Mouse (Mus musculus) erythroblast, embryonic 14.5 days (primary cell): ENCODE results near the gene Epha6. TPM values are rescaled to one million over a fixed set of nuclear protein-coding genes. Genes with fewer than 3 reads are reported as not detected.
"Not testable (repeated sequence)": the region's sequence is repeated elsewhere in the genome, so short reads cannot be mapped to it uniquely, and the experiment has no call there.

ENCODE experiments used
- H3K27me3 ChIP-seq: 2 replicates; pipeline ENCODE4 v1.6.1; 2012; ENCODE audit warnings: inconsistent platforms; ENCODE audit not compliant: control insufficient read depth
- H3K36me3 ChIP-seq: 2 replicates; pipeline ENCODE4 v1.6.1; 2012; ENCODE audit warnings: mild to moderate bottlenecking, inconsistent platforms; ENCODE audit not compliant: control insufficient read depth
- H3K4me1 ChIP-seq: 2 replicates; pipeline ENCODE4 v1.6.1; 2012; ENCODE audit warnings: inconsistent platforms; ENCODE audit not compliant: control insufficient read depth
- H3K4me3 ChIP-seq: replicated peaks from 2 replicates; pipeline ENCODE3; 2012; ENCODE audit warnings: moderate library complexity, mild to moderate bottlenecking, inconsistent platforms
- H3K9me3 ChIP-seq: 2 replicates; pipeline ENCODE4 v1.6.1; 2012; ENCODE audit warnings: low read length, inconsistent platforms, mixed read lengths; ENCODE audit not compliant: control insufficient read depth
- GATA1 ChIP-seq: IDR thresholded peaks from 2 replicates; pipeline ENCODE4 v1.6.1; 2012; ENCODE audit warnings: low read length, inconsistent platforms, mixed read lengths
- TAL1 ChIP-seq: IDR thresholded peaks from 3 replicates; pipeline ENCODE4 v1.6.1; 2012; ENCODE audit warnings: low read length, inconsistent platforms, mixed read lengths
- polyA plus RNA-seq: library from polyadenylated mRNA; stranded (reverse); fragments of >175 nt; gene quantifications from 2 replicates; pipeline ENCODE4 v1.2.3, GENCODE M21; 2012

Epha6 gene
- polyA plus RNA-seq, 1 experiment: not detected

- TF ChIP-seq TAL1 (no peak), GATA1 (no peak)
- H3K36me3 ChIP-seq: no peaks in the 10 kb centered on the region
- no peaks in the 10 kb centered on the region for H3K27me3 ChIP-seq
- H3K4me3 ChIP-seq: no peak overlapping the region
- no peaks in the 10 kb centered on the region for H3K4me1 ChIP-seq
- peaks cover 3% of the 10 kb centered on the region for H3K9me3 ChIP-seq
These were observed 751.1 kb downstream of the Epha6 start for GRCm38 (mm10) chr16:59854160-59854717.

GRCm38 (mm10) chr16:59852689-59853088, 752.6 kb downstream of the Epha6 start:
- Histone ChIP-seq H3K27me3 (no peaks in the 10 kb centered on the region), H3K4me1 (no peaks in the 10 kb centered on the region), H3K36me3 (no peaks in the 10 kb centered on the region), H3K9me3 (peaks cover 3% of the 10 kb centered on the region), H3K4me3 (no peak overlapping the region)
- no peak for TF ChIP-seq TAL1
- TF ChIP-seq GATA1: no peak

- Histone ChIP-seq H3K36me3 (no peaks in the 10 kb centered on the region), H3K9me3 (peaks cover 3% of the 10 kb centered on the region; the same call in 1 of the 2 replicates), H3K4me1 (no peaks in the 10 kb centered on the region), H3K27me3 (no peaks in the 10 kb centered on the region), H3K4me3 (no peak overlapping the region)
- TF ChIP-seq TAL1: no peak
- no peak for TF ChIP-seq GATA1
These were observed 758.8 kb downstream of the Epha6 start for GRCm38 (mm10) chr16:59846574-59846973.

GRCm38 (mm10) chr16:59836778-59837177, 768.6 kb downstream of the Epha6 start:
- no peaks in the 10 kb centered on the region for H3K4me1 ChIP-seq
- H3K36me3 ChIP-seq: no peaks in the 10 kb centered on the region
- TF ChIP-seq GATA1 (no peak), TAL1 (no peak)
- no peak overlapping the region for H3K4me3 ChIP-seq
- no peaks in the 10 kb centered on the region for H3K27me3 ChIP-seq
- H3K9me3 ChIP-seq: peaks cover 4% of the 10 kb centered on the region

- peaks cover 4% of the 10 kb centered on the region for H3K9me3 ChIP-seq
- no peak overlapping the region for H3K4me3 ChIP-seq
- no peaks in the 10 kb centered on the region for H3K4me1 ChIP-seq
- TF ChIP-seq TAL1 (no peak), GATA1 (no peak)
- H3K36me3 ChIP-seq: no peaks in the 10 kb centered on the region
- H3K27me3 ChIP-seq: no peaks in the 10 kb centered on the region
These were observed 769.0 kb downstream of the Epha6 start for GRCm38 (mm10) chr16:59836304-59836703.

GRCm38 (mm10) chr16:59832468-59832867, 772.9 kb downstream of the Epha6 start:
- TF ChIP-seq TAL1: no peak
- no peak for TF ChIP-seq GATA1

GRCm38 (mm10) chr16:59829655-59830054, 775.7 kb downstream of the Epha6 start:
- Histone ChIP-seq H3K4me1 (no peaks in the 10 kb centered on the region), H3K36me3 (no peaks in the 10 kb centered on the region), H3K27me3 (no peaks in the 10 kb centered on the region), H3K4me3 (no peak overlapping the region), H3K9me3 (peaks cover 13% of the 10 kb centered on the region)
- no peak for TF ChIP-seq TAL1
- TF ChIP-seq GATA1: no peak

More at GRCm38 (mm10) chr16:59832468-59832867, 772.9 kb downstream of the Epha6 start:
- H3K9me3 ChIP-seq: peaks cover 9% of the 10 kb centered on the region
- no peaks in the 10 kb centered on the region for H3K36me3 ChIP-seq
- H3K4me1 ChIP-seq: no peaks in the 10 kb centered on the region
- no peaks in the 10 kb centered on the region for H3K27me3 ChIP-seq
- no peak overlapping the region for H3K4me3 ChIP-seq

- not testable (repeated sequence) for H3K4me3 ChIP-seq, H3K9me3 ChIP-seq, H3K36me3 ChIP-seq, H3K27me3 ChIP-seq, H3K4me1 ChIP-seq
These were observed 805.5 kb downstream of the Epha6 start for GRCm38 (mm10) chr16:59799790-59800189.

- Histone ChIP-seq H3K4me1 (no peaks in the 10 kb centered on the region), H3K4me3 (no peak overlapping the region), H3K27me3 (no peaks in the 10 kb centered on the region), H3K9me3 (peaks cover 3% of the 10 kb centered on the region; the same call in 1 of the 2 replicates), H3K36me3 (no peaks in the 10 kb centered on the region)
- TF ChIP-seq GATA1 (no peak), TAL1 (no peak)
These were observed 833.0 kb downstream of the Epha6 start for GRCm38 (mm10) chr16:59772297-59772696.

- no peaks in the 10 kb centered on the region for H3K36me3 ChIP-seq
- H3K9me3 ChIP-seq: peaks cover 2% of the 10 kb centered on the region; the same call in 1 of the 2 replicates
- H3K27me3 ChIP-seq: no peaks in the 10 kb centered on the region
- H3K4me3 ChIP-seq: no peak overlapping the region
- no peak for TF ChIP-seq TAL1
- no peak for TF ChIP-seq GATA1
- H3K4me1 ChIP-seq: no peaks in the 10 kb centered on the region
These were observed 834.9 kb downstream of the Epha6 start for GRCm38 (mm10) chr16:59770421-59770820.
